Mouse (Mus musculus) midbrain, postnatal 0 days (tissue): ENCODE data around the gene Ptpn11. TPM values are rescaled to one million over a fixed set of nuclear protein-coding genes. Genes with fewer than 3 reads are reported as not detected.

Source experiments
- ATAC-seq: fragments of 200-750 bp; cut with Nextera tagmentation; 2 replicates; pipeline ENCODE4 v1.8.0; 2017; ENCODE audit warnings: moderate number of reproducible peaks, mild to moderate bottlenecking, moderate TSS enrichment, moderate library complexity; ENCODE audit not compliant: low FRiP score
- DNase-seq: peaks from one replicate; pipeline ENCODE4 v3.0.0-alpha.2; 2015; ENCODE audit warnings: low spot score
- H3K27ac ChIP-seq: fragments of 300-500 bp; sonication (generic); 2 replicates; pipeline ENCODE4 v1.5.1; 2014; ENCODE audit warnings: low read depth, mild to moderate bottlenecking, low read length, mixed read lengths
- H3K27me3 ChIP-seq: fragments of 300-500 bp; sonication (generic); 2 replicates; pipeline ENCODE4 v1.6.1; 2014; ENCODE audit warnings: low read length, control low read depth, mixed read lengths; ENCODE audit not compliant: insufficient read depth
- H3K36me3 ChIP-seq: fragments of 300-500 bp; sonication (generic); 2 replicates; pipeline ENCODE4 v1.6.1; 2014; ENCODE audit warnings: low read length, control low read depth, mixed read lengths; ENCODE audit not compliant: insufficient read depth
- H3K4me1 ChIP-seq: fragments of 300-500 bp; sonication (generic); 2 replicates; pipeline ENCODE4 v1.6.1; 2014; ENCODE audit warnings: mild to moderate bottlenecking, control low read depth, antibody characterized with exemption, low read length, mixed read lengths; ENCODE audit not compliant: insufficient read depth
- H3K4me2 ChIP-seq: fragments of 300-500 bp; sonication (generic); 2 replicates; pipeline ENCODE4 v1.6.1; 2014; ENCODE audit warnings: low read depth, mild to moderate bottlenecking, low read length, mixed read lengths; ENCODE audit not compliant: poor library complexity, severe bottlenecking
- H3K4me3 ChIP-seq: fragments of 300-500 bp; sonication (generic); 2 replicates; pipeline ENCODE4 v1.5.1; 2014; ENCODE audit warnings: low read depth, mild to moderate bottlenecking, low read length, moderate library complexity
- H3K9ac ChIP-seq: fragments of 300-500 bp; sonication (generic); replicated peaks from 2 replicates; pipeline ENCODE4 v1.6.1; 2014; ENCODE audit warnings: mild to moderate bottlenecking, low read length, moderate library complexity, mixed read lengths; ENCODE audit not compliant: poor library complexity, severe bottlenecking
- H3K9me3 ChIP-seq: fragments of 300-500 bp; sonication (generic); 2 replicates; pipeline ENCODE4 v1.6.1; 2016; ENCODE audit warnings: low read length, control low read depth
- CTCF ChIP-seq: IDR thresholded peaks from 2 replicates; pipeline ENCODE4 v1.5.1; 2016; ENCODE audit warnings: antibody characterized with exemption, mild to moderate bottlenecking
- WGBS: fragments of 180-500 bp; shearing (Covaris S2); extraction: QIAGEN DNeasy Blood & Tissue Kit; methylation state at CpG from one replicate; pipeline ENCODE4 v1.1.7; 2014; 5-methylcytosine and 5-hydroxymethylcytosine counted together
- polyA plus RNA-seq: library from polyadenylated mRNA; unstranded; fragments of >200 nt; fragmentation: Nextera tagmentation; extraction: Ambion mirVana; gene quantifications from 2 replicates; pipeline ENCODE4 v1.2.1, GENCODE M21; 2015
- total RNA-seq: library from RNA; depleted of rRNA; stranded (reverse); fragments of >200 nt; gene quantifications from 2 replicates; pipeline ENCODE4 v1.2.3, GENCODE M21; 2014

The Ptpn11 gene
- total and polyA plus RNA-seq, 2 experiments from 2014 or later = 24.8 to 54.4 TPM

DNA sequence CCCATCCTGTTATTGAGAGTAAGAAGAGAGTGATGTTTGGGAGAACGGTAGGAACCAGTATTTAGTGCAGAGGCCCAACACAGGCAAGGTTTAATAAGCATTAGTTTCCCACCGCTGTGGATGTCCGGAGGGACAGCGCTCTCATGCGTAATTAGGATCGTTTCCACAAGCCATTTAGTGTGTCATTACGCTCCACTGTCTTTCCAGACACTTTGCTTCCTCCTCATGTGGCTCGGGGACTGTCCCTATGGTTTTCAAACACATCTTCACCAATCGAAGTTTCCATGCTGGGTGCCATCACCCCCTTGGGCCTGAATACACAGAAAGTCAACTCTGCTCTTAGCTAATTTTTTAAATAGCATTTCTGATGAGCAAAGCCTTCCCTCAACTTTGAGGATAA is 7.9 kb downstream of the Ptpn11 start:
- Histone ChIP-seq H3K4me1 (peaks cover 6% of the 10 kb centered on the region; the same call in 1 of the 2 replicates), H3K4me3 (no peak overlapping the region), H3K9ac (no peak overlapping the region), H3K9me3 (no peaks in the 10 kb centered on the region), H3K27me3 (no peaks in the 10 kb centered on the region), H3K4me2 (no peak overlapping the region), H3K36me3 (no peaks in the 10 kb centered on the region), H3K27ac (no peak overlapping the region)
- ATAC-seq (no peak), DNase-seq (peak; percentile 36)
- TF ChIP-seq CTCF = no peak
- WGBS = 74% methylated on average over 9 of the region's 9 CpGs

DNA sequence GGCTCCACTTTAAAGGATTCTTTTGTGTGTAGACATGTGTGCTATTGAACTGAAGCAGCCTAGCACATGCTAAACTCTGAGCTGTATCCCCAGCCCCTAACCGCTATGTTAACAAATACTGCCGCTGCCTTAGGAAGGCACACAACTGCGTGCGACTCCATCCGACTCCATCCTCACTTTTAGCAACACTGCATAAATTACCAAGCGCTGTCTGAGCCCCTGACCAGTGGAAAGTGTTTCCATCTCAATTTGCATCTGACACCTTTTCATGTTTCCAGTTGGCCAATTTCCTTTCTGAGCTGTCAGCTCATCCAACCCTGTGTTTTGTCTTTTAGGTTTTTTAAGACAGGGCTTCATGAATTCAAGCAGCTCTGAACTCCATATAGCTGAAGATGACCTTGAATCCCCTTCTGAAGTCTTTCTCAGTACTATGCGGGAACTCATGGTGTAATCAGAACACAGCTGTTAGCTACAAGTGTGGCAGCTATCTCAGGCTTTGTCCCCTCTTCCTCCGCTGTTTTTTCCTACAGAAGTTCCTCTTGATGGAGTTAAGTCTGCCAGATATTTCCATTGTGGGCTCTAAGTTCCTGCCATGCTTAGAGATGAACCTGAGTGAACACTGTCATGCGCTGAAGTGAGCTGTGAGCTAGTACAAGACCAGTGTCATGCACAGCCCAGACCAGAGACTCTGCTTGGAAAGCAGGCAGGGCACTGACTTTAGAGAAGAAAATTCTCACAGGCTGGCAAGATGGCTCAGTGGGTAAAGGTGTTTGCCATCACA is 11.9 kb downstream of the Ptpn11 start:
- H3K4me2 ChIP-seq = no peak overlapping the region
- ATAC-seq (no peak), DNase-seq (no peak)
- no peak for TF ChIP-seq CTCF
- H3K9me3 ChIP-seq = no peaks in the 10 kb centered on the region
- H3K4me1 ChIP-seq = no peaks in the 10 kb centered on the region
- no peaks in the 10 kb centered on the region for H3K27me3 ChIP-seq
- no peak overlapping the region for H3K9ac ChIP-seq
- 46% methylated on average over 9 of the region's 9 CpGs for WGBS
- no peak overlapping the region for H3K4me3 ChIP-seq
- H3K36me3 ChIP-seq = no peaks in the 10 kb centered on the region
- no peak overlapping the region for H3K27ac ChIP-seq

DNA sequence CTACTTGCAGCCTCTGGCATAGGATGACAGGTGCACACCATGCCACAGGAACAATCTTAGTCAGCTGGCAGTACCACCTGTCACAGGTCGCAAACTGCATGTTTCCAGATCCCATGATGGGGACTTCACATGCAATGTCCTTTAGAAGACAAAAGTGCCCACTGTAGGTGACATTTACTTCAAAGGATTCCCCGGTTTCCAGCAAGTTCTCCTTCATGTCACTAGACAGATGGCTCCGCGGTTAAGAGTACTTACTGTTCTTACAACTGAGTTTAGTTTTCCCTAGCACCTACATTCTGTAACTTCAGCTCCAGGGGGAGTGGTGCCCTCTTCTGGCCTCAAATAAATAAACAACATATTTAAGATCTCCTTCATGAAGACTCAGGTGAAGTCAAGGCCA is 18.4 kb downstream of the Ptpn11 start:
- no peaks in the 10 kb centered on the region for H3K4me1 ChIP-seq
- WGBS = 73% methylated on average over 4 of the region's 4 CpGs
- no peak for ATAC-seq
- H3K9me3 ChIP-seq = no peaks in the 10 kb centered on the region
- 0 out of 2 replicates have a peak, but pooled peaks cover 7% of the 10 kb centered on the region for H3K36me3 ChIP-seq
- H3K4me2 ChIP-seq = no peak overlapping the region
- no peak overlapping the region for H3K27ac ChIP-seq
- no peak overlapping the region for H3K4me3 ChIP-seq
- peak; percentile 57 for DNase-seq
- H3K9ac ChIP-seq = no peak overlapping the region
- TF ChIP-seq CTCF = peak; percentile 76
- H3K27me3 ChIP-seq = no peaks in the 10 kb centered on the region

DNA sequence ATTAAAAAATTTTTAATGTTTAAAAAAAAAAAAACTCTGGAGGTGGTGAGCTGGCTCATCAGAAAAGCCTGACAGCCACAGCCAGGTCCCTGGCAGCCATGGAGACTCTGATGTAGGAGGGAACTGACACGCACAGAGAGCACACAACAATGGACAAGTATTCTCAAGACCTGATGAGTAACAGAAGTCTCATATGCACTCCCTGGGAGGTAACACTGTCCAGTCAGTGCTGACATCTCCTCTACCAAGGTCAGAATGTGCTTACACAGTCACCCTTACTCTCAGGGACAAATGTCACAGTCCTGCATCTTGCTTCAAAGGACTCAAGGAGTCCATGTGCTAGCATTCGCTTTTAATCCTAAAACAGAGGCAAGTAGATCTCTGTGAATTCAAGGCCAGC is 21.6 kb downstream of the Ptpn11 start:
- Histone ChIP-seq H3K4me2 (no peak overlapping the region), H3K27ac (no peak overlapping the region), H3K4me3 (no peak overlapping the region), H3K27me3 (no peaks in the 10 kb centered on the region), H3K36me3 (peaks cover 27% of the 10 kb centered on the region; the same call in 1 of the 2 replicates), H3K4me1 (no peaks in the 10 kb centered on the region), H3K9ac (no peak overlapping the region), H3K9me3 (no peaks in the 10 kb centered on the region)
- DNase-seq (no peak), ATAC-seq (no peak)
- WGBS = 88% methylated on average over 2 of the region's 2 CpGs
- no peak for TF ChIP-seq CTCF

DNA sequence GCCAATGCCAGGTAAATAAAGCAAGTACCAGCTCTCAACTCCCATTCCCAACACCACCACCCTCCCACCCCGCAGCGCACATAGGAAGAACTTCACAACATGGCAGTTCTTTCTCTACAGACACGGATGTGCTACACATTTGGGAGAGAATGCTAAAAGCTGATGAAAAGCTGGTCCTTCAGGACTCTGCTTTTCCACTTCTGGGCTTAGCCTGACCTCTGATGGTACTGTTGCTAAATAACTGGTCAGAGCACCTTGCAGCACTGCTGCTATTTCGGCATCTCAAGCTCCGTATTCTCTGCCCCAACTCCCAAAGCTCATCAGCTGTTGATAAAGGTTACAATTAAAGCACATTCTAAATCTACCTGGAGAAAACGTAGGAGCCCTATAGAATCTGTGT is 24.3 kb downstream of the Ptpn11 start:
- no peaks in the 10 kb centered on the region for H3K27me3 ChIP-seq
- H3K4me3 ChIP-seq = no peak overlapping the region
- no peak for DNase-seq
- H3K27ac ChIP-seq = no peak overlapping the region
- no peaks in the 10 kb centered on the region for H3K4me1 ChIP-seq
- peak; percentile 28; the same call in 1 of the 2 replicates for TF ChIP-seq CTCF
- no peak overlapping the region for H3K9ac ChIP-seq
- ATAC-seq = no peak
- no peak overlapping the region for H3K4me2 ChIP-seq
- peaks cover 52% of the 10 kb centered on the region for H3K36me3 ChIP-seq
- H3K9me3 ChIP-seq = no peaks in the 10 kb centered on the region
- 94% methylated on average over 6 of the region's 6 CpGs for WGBS

DNA sequence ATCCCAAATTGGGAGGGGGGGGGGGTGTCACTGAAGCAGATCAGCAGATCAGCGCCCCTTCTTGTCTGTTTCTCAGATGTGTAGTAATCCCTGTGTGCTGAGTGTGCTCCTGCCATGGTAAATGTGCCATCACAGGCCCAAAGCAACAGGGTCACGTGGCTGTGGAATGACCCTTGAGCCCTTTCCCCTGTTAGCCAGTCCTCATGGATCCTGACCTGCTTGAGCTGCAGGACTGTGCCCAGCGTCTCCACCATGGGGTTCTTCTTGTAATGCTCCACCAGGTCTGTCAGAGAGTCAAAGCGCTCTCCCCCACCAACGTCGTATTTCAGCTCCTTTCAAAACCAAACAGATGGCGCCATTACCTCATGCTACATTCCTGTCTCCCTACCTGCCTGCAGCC is 28.3 kb downstream of the Ptpn11 start:
- Histone ChIP-seq H3K9ac (no peak overlapping the region), H3K27me3 (no peaks in the 10 kb centered on the region), H3K4me1 (no peaks in the 10 kb centered on the region), H3K9me3 (no peaks in the 10 kb centered on the region), H3K36me3 (peaks cover 52% of the 10 kb centered on the region), H3K4me3 (no peak overlapping the region), H3K4me2 (no peak overlapping the region), H3K27ac (no peak overlapping the region)
- TF ChIP-seq CTCF = no peak
- WGBS = 84% methylated on average over 7 of the region's 7 CpGs
- no peak for DNase-seq
- ATAC-seq = no peak
